ENCODE assay signal across 17 mouse cellular contexts in genomic region chr17:57082481-57082880, GRCm38 (mm10). TPM values are rescaled to one million over a fixed set of nuclear protein-coding genes. Genes with fewer than 3 reads are reported as not detected.
DNase-seq lines count a peak whose midpoint lies in the region; ATAC-seq lines count a peak whose summit lies in the region.
"Had no signal": no experiment of that assay in that cellular context is flagged by ENCODE, and none has a peak within 500 bp of the region (broad histone marks: within the 10 kb centered on the region; RNA-seq: fewer than 3 reads in every experiment).

No protein-coding gene starts in this region.

- ATAC-seq in kidney, embryonic 16.5 days (ENCODE audit: low FRiP score, low TSS enrichment): no peak
- ATAC-seq: forebrain, postnatal 0 days; intestine, embryonic 16.5 days had no signal

- no peak overlapping the region for H3K27ac ChIP-seq in kidney, embryonic 16.5 days (ENCODE audit: low read length)
- H3K27ac ChIP-seq: embryonic facial prominence, embryonic 13.5 days; forebrain, embryonic 12.5 days; heart, embryonic 13.5 days; hindbrain, embryonic 15.5 days had no signal

- H3K9ac ChIP-seq in kidney, embryonic 16.5 days (replicated peaks; ENCODE audit: low read length): no peak overlapping the region
- H3K9ac ChIP-seq: embryonic facial prominence, embryonic 13.5 days; forebrain, embryonic 12.5 days; forebrain, postnatal 0 days; heart, embryonic 13.5 days; hindbrain, embryonic 15.5 days had no signal

- no peaks in the 10 kb centered on the region; the same call in 1 of the 2 replicates for H3K27me3 ChIP-seq in kidney, embryonic 16.5 days (ENCODE audit: insufficient read depth, low read length)
- H3K27me3 ChIP-seq: hindbrain, embryonic 15.5 days had no signal

- peaks cover 7% of the 10 kb centered on the region; the same call in 1 of the 2 replicates for H3K36me3 ChIP-seq in kidney, embryonic 16.5 days (ENCODE audit: insufficient read depth, low read length)
- H3K36me3 ChIP-seq: embryonic facial prominence, embryonic 13.5 days; heart, embryonic 13.5 days had no signal

- H3K4me1 ChIP-seq in kidney, embryonic 16.5 days (ENCODE audit: insufficient read depth, low read length): peaks cover 7% of the 10 kb centered on the region; the same call in 1 of the 2 replicates

- H3K4me2 ChIP-seq in kidney, embryonic 16.5 days (replicated peaks; ENCODE audit: low read depth, low read length): no peak overlapping the region
- H3K4me2 ChIP-seq: embryonic facial prominence, embryonic 13.5 days; forebrain, embryonic 12.5 days; heart, embryonic 13.5 days; hindbrain, embryonic 15.5 days had no signal

- 82% methylated on average over 5 of the region's 5 CpGs for WGBS in kidney, embryonic 16.5 days

- no peak overlapping the region for H3K4me3 ChIP-seq in kidney, embryonic 16.5 days (ENCODE audit: low read length)
- H3K4me3 ChIP-seq: embryonic facial prominence, embryonic 13.5 days; forebrain, embryonic 12.5 days; heart, embryonic 13.5 days; hindbrain, embryonic 15.5 days had no signal

- peak; percentile 90 for DNase-seq in brain, adult 2 months (ENCODE audit: low read depth, low spot score)
- DNase-seq in cerebellum, adult 18-20 months: peak; percentile 79 to 84
- peak; percentile 83 for DNase-seq in cerebellum, adult 9-11 months
- peak; percentile 71 to 80 for DNase-seq in cerebellum, postnatal 36 days
- no peak for DNase-seq in thymus, postnatal 10 days (ENCODE audit: low spot score in 2 of 2)
- DNase-seq in thymus, postnatal 36 days: no peak
- DNase-seq: adrenal gland, postnatal 10 days; forebrain, postnatal 0 days; gastrocnemius, postnatal 14 days; heart, postnatal 36 days had no signal

- H3K9me3 ChIP-seq in kidney, embryonic 16.5 days (ENCODE audit: low read length): no peaks in the 10 kb centered on the region
- H3K9me3 ChIP-seq: embryonic facial prominence, embryonic 13.5 days; forebrain, embryonic 12.5 days; heart, embryonic 13.5 days; hindbrain, embryonic 15.5 days had no signal

RNA-seq across cellular contexts. Expression of gene Dennd1c, which starts 4.2 kb away (rescaled TPM):
- polyA plus RNA-seq in kidney, embryonic 16.5 days (2015; fragmentation: Nextera tagmentation; extraction: Ambion mirVana): 5.6 and 6.8 TPM in 2 replicates
- polyA plus RNA-seq: C2C12 had no signal

RNA-seq across cellular contexts. Expression of gene Tubb4a, which starts 5.1 kb away (rescaled TPM):
- 25.2 and 31.8 TPM in 2 replicates for polyA plus RNA-seq in kidney, embryonic 16.5 days (2015; fragmentation: Nextera tagmentation; extraction: Ambion mirVana)

RNA-seq across cellular contexts. Expression of gene Tnfsf9, which starts 22.6 kb away (rescaled TPM):
- polyA plus RNA-seq in kidney, embryonic 16.5 days (2015; fragmentation: Nextera tagmentation; extraction: Ambion mirVana): 9.9 and 11.7 TPM in 2 replicates

RNA-seq across cellular contexts. Expression of gene Slc25a23, which starts 22.8 kb away (rescaled TPM):
- 11.2 and 14.0 TPM in 2 replicates for polyA plus RNA-seq in kidney, embryonic 16.5 days (2015; fragmentation: Nextera tagmentation; extraction: Ambion mirVana)

RNA-seq across cellular contexts. Expression of gene Crb3, which starts 23.6 kb away (rescaled TPM):
- polyA plus RNA-seq in kidney, embryonic 16.5 days (2015; fragmentation: Nextera tagmentation; extraction: Ambion mirVana): 61.8 and 69.1 TPM in 2 replicates
- polyA plus RNA-seq: C2C12 had no signal

Comparison
In these comparisons a context has a peak if more than half of its experiments do, and no peak if none do; other contexts are left out.
1. DNase-seq: peak in brain, adult 2 months (single experiment), cerebellum, adult 18-20 months (2 of 2), cerebellum, adult 9-11 months (single experiment) and cerebellum, postnatal 36 days (2 of 2); none in thymus, postnatal 10 days (0 of 2) and thymus, postnatal 36 days (0 of 2).